Mouse (Mus musculus): Measurements from ENCODE around the gene Grk1. TPM values are rescaled to one million over a fixed set of nuclear protein-coding genes. Genes with fewer than 3 reads are reported as not detected.

The Grk1 gene
- total and polyA plus RNA-seq, 3 experiments: under 0.01 to 0.03 TPM; not detected in 1

- Histone ChIP-seq H3K4me3 (ENCODE audit: control insufficient read depth in 1 of 2, insufficient read depth in 1 of 2, low read depth in 2 of 2, low read length in 2 of 2) (no peak overlapping the region), H3K79me2 (ENCODE audit: control insufficient read depth, insufficient read depth, low read length, poor library complexity) (no peaks in the 10 kb centered on the region), H3K27ac (ENCODE audit: control insufficient read depth, low read depth, low read length) (no peak overlapping the region), H3K9me3 (replicated peaks; ENCODE audit: insufficient read depth, low read length) (no peaks in the 10 kb centered on the region), H3K36me3 (ENCODE audit: control insufficient read depth in 1 of 2, insufficient read depth in 2 of 2, low read length in 2 of 2) (no peaks in the 10 kb centered on the region), H3K9ac (ENCODE audit: control insufficient read depth, low read depth, low read length, poor library complexity, severe bottlenecking) (no peak overlapping the region), H3K4me1 (ENCODE audit: control insufficient read depth in 1 of 2, insufficient read depth in 2 of 2, low read length in 2 of 2) (no peaks in the 10 kb centered on the region), H3K27me3 (ENCODE audit: control insufficient read depth in 1 of 2, insufficient read depth in 2 of 2, low read length in 2 of 2) (peaks cover 5 to 10% of the 10 kb centered on the region in 2 experiments)
- no peak for DNase-seq (ENCODE audit: low read depth, low spot score)
- TF ChIP-seq ZC3H11A (IDR thresholded peaks at IDR 0.05; ENCODE audit: low read depth, low read length): no peak
- TF ChIP-seq EP300 (IDR thresholded peaks at IDR 0.05; ENCODE audit: low read depth in 1 of 2, low read length in 2 of 2): 0 out of 4 replicates have a peak, but pooled peaks of 1 of the 2 experiments have one; percentile 19
- 0 out of 2 replicates have a peak, but pooled peaks have one; percentile 17 for TF ChIP-seq GATA1 (IDR thresholded peaks at IDR 0.05; ENCODE audit: low read depth, low read length)
Observed at GRCm38 (mm10) chr8:13437531-13437930, 32.6 kb downstream of the Grk1 start.

GRCm38 (mm10) chr8:13442152-13442551 lies 37.3 kb downstream of the Grk1 start:
- DNase-seq (ENCODE audit: low read depth, low spot score): no peak
- no peaks in the 10 kb centered on the region for H3K36me3 ChIP-seq (ENCODE audit: control insufficient read depth in 1 of 2, insufficient read depth in 2 of 2, low read length in 2 of 2)
- H3K27ac ChIP-seq (ENCODE audit: control insufficient read depth, low read depth, low read length): no peak overlapping the region
- H3K9ac ChIP-seq (ENCODE audit: control insufficient read depth, low read depth, low read length, poor library complexity, severe bottlenecking): no peak overlapping the region
- TF ChIP-seq GATA1 (IDR thresholded peaks at IDR 0.05; ENCODE audit: low read depth, low read length): no peak
- TF ChIP-seq USF1 (IDR thresholded peaks at IDR 0.05; ENCODE audit: low read depth, low read length): no peak
- no peak for TF ChIP-seq POLR2A (IDR thresholded peaks at IDR 0.05; ENCODE audit: control insufficient read depth in 1 of 2, insufficient read depth in 1 of 2, low read depth in 1 of 2, low read length in 2 of 2, poor library complexity in 1 of 2)
- TF ChIP-seq MYB (IDR thresholded peaks at IDR 0.05; ENCODE audit: low read depth, low read length): no peak
- TF ChIP-seq TBP (IDR thresholded peaks at IDR 0.05; ENCODE audit: low read depth, low read length): no peak
- TF ChIP-seq EP300 (IDR thresholded peaks at IDR 0.05; ENCODE audit: low read depth in 1 of 2, low read length in 2 of 2): no peak
- TF ChIP-seq HCFC1 (IDR thresholded peaks at IDR 0.05; ENCODE audit: low read depth, low read length): no peak
- TF ChIP-seq UBTF (IDR thresholded peaks at IDR 0.05; ENCODE audit: borderline replicate concordance, insufficient read depth, low read depth, low read length): no peak
- peaks cover 9 to 12% of the 10 kb centered on the region in 2 experiments for H3K27me3 ChIP-seq (ENCODE audit: control insufficient read depth in 1 of 2, insufficient read depth in 2 of 2, low read length in 2 of 2)
- no peaks in the 10 kb centered on the region for H3K4me1 ChIP-seq (ENCODE audit: control insufficient read depth in 1 of 2, insufficient read depth in 2 of 2, low read length in 2 of 2)
- no peak overlapping the region for H3K4me3 ChIP-seq (ENCODE audit: control insufficient read depth in 1 of 2, insufficient read depth in 1 of 2, low read depth in 2 of 2, low read length in 2 of 2)
- H3K9me3 ChIP-seq (replicated peaks; ENCODE audit: insufficient read depth, low read length): no peaks in the 10 kb centered on the region
- no peaks in the 10 kb centered on the region for H3K79me2 ChIP-seq (ENCODE audit: control insufficient read depth, insufficient read depth, low read length, poor library complexity)

- Histone ChIP-seq H3K9ac (ENCODE audit: control insufficient read depth, low read depth, low read length, poor library complexity, severe bottlenecking) (no peak overlapping the region), H3K27ac (ENCODE audit: control insufficient read depth, low read depth, low read length) (no peak overlapping the region), H3K9me3 (replicated peaks; ENCODE audit: insufficient read depth, low read length) (no peaks in the 10 kb centered on the region), H3K4me1 (ENCODE audit: control insufficient read depth in 1 of 2, insufficient read depth in 2 of 2, low read length in 2 of 2) (no peaks in the 10 kb centered on the region), H3K36me3 (ENCODE audit: control insufficient read depth in 1 of 2, insufficient read depth in 2 of 2, low read length in 2 of 2) (no peaks in the 10 kb centered on the region), H3K79me2 (ENCODE audit: control insufficient read depth, insufficient read depth, low read length, poor library complexity) (no peaks in the 10 kb centered on the region), H3K4me3 (ENCODE audit: control insufficient read depth in 1 of 2, insufficient read depth in 1 of 2, low read depth in 2 of 2, low read length in 2 of 2) (no peak overlapping the region), H3K27me3 (ENCODE audit: control insufficient read depth in 1 of 2, insufficient read depth in 2 of 2, low read length in 2 of 2) (peaks cover 4 to 7% of the 10 kb centered on the region in 2 experiments; a peak in 3 of 4 replicates)
- no peak for DNase-seq (ENCODE audit: low read depth, low spot score)
- TF ChIP-seq RCOR1 (IDR thresholded peaks at IDR 0.05; ENCODE audit: low read depth, low read length): no peak
- no peak for TF ChIP-seq CHD2 (IDR thresholded peaks at IDR 0.05; ENCODE audit: low read length)
- no peak for TF ChIP-seq CTCF (IDR thresholded peaks at IDR 0.05 in 2 of 3, conservative IDR thresholded peaks at IDR 0.05 in 1 of 3; ENCODE audit: control insufficient read depth in 1 of 3, insufficient read depth in 1 of 3, low read depth in 2 of 3, low read length in 3 of 3, poor library complexity in 1 of 3, severe bottlenecking in 1 of 3)
- TF ChIP-seq ETS1 (IDR thresholded peaks at IDR 0.05; ENCODE audit: low read depth, low read length): no peak
- no peak for TF ChIP-seq USF2 (IDR thresholded peaks at IDR 0.05; ENCODE audit: borderline replicate concordance in 1 of 2, insufficient read depth in 1 of 2, low read depth in 1 of 2, low read length in 2 of 2)
Observed at GRCm38 (mm10) chr8:13446456-13446855, 41.6 kb downstream of the Grk1 start.
